Mouse (Mus musculus) bone marrow macrophage, adult 2 months (primary cell): ENCODE results near the gene Srcin1. TPM values are rescaled to one million over a fixed set of nuclear protein-coding genes. Genes with fewer than 3 reads are reported as not detected.
A peak's percentile ranks its signal among the peaks of the same experiment; 100 is the strongest.

Source experiments
- H3K27ac ChIP-seq: 2 replicates; pipeline ENCODE4 v1.5.1; 2012; ENCODE audit warnings: low read depth, low read length; ENCODE audit not compliant: insufficient read depth
- H3K4me1 ChIP-seq: 2 replicates; pipeline ENCODE4 v1.6.1; 2012; ENCODE audit warnings: low read length; ENCODE audit not compliant: control insufficient read depth, insufficient read depth
- H3K4me3 ChIP-seq: 2 replicates; pipeline ENCODE4 v1.5.1; 2012; ENCODE audit warnings: mild to moderate bottlenecking, low read length, moderate library complexity; ENCODE audit not compliant: insufficient read depth
- CTCF ChIP-seq: IDR thresholded peaks from 2 replicates; pipeline ENCODE4 v1.5.1; 2012; ENCODE audit warnings: low read depth, mild to moderate bottlenecking, low read length, moderate library complexity
- POLR2A ChIP-seq: IDR thresholded peaks from 2 replicates; pipeline ENCODE4 v1.6.1; 2012; ENCODE audit warnings: mild to moderate bottlenecking, low read depth, low read length, borderline replicate concordance
- polyA plus RNA-seq: library from polyadenylated mRNA; stranded (reverse); fragments of >200 nt; gene quantifications from 2 replicates; pipeline ENCODE4 v1.2.4, GENCODE M21; 2012; ENCODE audit not compliant: missing spikeins, insufficient read depth, insufficient read length

Gene Srcin1
- polyA plus RNA-seq, 1 experiment: not detected

- H3K4me1 ChIP-seq: no peaks in the 10 kb centered on the region
- H3K4me3 ChIP-seq: no peak overlapping the region
- TF ChIP-seq POLR2A: no peak
- TF ChIP-seq CTCF: no peak
- H3K27ac ChIP-seq: no peak overlapping the region
Observed at GRCm38 (mm10) chr11:97523827-97524261, 52.1 kb downstream of the Srcin1 start.

DNA sequence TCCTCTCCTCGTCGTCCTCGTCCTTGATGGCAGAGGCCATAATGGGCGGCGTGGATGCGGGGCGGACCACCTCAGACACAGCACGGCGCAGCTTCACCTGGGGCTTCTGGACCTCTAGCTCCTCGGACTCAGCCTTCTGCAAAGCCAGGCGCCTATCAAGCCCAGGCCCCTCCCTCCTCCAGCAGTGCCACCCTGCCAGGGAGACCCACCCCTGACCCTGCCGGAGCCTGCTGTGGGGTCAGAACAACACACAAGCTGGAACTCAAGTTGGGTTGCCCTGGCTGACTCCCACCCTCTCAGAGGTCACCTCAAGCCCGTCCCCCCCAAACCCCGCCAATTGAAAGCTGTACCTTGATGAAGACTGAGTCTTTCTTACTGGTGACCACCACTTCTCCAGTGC, 52.9 kb downstream of the Srcin1 start:
- H3K4me1 ChIP-seq: no peaks in the 10 kb centered on the region
- TF ChIP-seq CTCF (no peak), POLR2A (no peak)

DNA sequence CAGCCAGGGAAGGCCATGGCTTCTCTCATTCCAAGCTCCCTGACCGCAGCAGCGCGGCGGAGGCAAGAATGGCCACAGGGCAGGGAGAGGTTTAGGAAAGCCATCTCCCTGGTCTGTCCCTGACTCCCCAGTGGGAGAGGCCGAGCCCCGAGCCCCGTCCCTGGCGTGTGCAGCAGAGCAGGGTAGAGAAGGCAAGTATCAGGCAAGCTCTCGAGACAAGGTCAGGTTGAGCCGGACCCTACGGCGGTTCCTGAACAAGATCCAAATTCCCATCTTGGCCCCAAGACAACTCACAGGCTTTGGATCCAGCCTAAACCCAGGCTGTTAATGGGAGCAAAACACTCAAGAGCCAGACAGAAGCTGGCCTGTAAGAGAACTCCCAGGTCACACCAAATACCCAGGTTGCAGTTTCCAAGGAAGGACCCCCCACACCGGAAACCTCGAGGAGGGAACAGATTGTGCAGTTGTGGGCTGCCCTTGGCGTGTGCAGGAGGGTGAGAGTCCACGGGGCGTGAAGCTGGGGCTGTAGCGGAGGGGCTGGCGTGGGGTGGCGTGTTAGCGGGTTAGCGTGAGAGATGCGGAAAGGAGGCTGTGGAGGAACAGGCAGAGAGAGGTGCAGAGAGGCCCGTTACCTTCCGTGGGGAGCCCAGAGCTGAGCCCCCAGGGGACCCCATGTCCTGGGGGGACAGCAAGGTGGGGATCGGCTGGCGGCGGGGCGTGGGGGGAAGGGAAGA, 54.1 kb downstream of the Srcin1 start:
- H3K4me1 ChIP-seq: no peaks in the 10 kb centered on the region
- TF ChIP-seq CTCF (no peak), POLR2A (no peak)
- H3K4me3 ChIP-seq: no peak overlapping the region
- no peak overlapping the region for H3K27ac ChIP-seq

More for the DNA sequence above, 52.9 kb downstream of the Srcin1 start:
- no peak overlapping the region for H3K27ac ChIP-seq
- H3K4me3 ChIP-seq: no peak overlapping the region

DNA sequence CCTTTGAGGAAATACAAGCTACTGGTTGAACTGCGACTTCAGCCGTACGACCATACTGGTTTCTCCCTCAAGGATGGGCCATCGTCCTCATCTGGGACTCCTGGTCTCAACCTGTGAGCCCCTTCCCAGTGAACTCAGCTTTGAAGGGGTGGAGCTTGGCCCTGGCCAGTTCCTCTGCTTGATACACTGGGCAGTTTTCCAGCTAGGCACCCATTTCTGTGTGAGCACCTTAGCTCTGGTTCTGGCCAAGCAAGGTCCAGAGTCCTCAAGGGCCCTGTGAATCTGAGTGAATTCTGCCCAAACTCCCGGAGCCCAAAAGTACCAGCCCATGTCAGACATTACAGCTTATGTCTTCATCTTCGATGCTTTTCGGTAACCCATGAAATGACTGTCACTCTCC, 55.4 kb downstream of the Srcin1 start:
- H3K27ac ChIP-seq: no peak overlapping the region
- H3K4me1 ChIP-seq: no peaks in the 10 kb centered on the region
- TF ChIP-seq POLR2A (no peak), CTCF (no peak)
- H3K4me3 ChIP-seq: no peak overlapping the region

GRCm38 (mm10) chr11:97513066-97513465, 62.9 kb downstream of the Srcin1 start:
- Histone ChIP-seq H3K4me3 (no peak overlapping the region), H3K4me1 (peaks cover 14% of the 10 kb centered on the region), H3K27ac (no peak overlapping the region)
- TF ChIP-seq CTCF (no peak), POLR2A (no peak)

GRCm38 (mm10) chr11:97512511-97512910, 63.5 kb downstream of the Srcin1 start:
- TF ChIP-seq CTCF (no peak), POLR2A (no peak)
- H3K4me3 ChIP-seq: peak overlapping the region; percentile 22; the same call in 1 of the 2 replicates
- peaks cover 14% of the 10 kb centered on the region for H3K4me1 ChIP-seq
- peak overlapping the region; percentile 61 for H3K27ac ChIP-seq

DNA sequence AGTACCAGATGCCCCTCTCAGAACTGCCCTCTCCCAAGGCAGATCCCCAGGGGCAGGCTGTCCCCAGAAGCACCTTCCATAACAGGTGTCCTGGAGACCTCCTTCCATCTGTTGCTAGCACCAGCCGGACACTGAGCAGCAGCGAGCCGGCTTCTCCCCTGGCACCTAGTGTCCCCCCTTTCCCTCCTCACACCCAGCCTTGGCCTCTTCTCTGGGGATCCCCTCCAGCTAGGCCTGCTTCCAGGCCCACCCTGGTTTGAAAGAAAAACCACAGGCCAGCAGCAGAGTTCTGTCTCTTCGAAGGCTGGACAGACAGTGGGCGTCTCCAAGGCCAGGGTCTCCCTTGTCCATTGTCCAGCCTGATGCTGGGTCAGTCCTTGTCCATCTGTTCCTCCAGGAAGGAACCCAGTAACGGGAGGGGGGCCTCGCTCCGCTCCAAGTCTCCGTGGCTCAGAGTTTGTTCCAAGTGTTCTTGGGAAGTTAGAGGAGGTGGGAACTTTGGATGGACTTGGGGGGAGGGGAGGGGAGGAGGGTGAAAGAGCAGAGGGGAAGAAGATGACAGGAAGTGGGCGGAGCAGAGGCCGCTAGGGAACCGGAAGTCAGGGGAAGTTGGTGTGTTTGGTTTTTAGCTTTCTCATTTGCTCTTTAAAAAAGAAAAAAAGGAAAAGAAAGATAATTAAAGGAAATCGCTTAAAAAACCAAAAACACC, 64.2 kb downstream of the Srcin1 start:
- Histone ChIP-seq H3K4me3 (peak overlapping the region; percentile 39), H3K27ac (peak overlapping the region; percentile 61)

GRCm38 (mm10) chr11:97510966-97511660, 64.9 kb downstream of the Srcin1 start:
- H3K4me1 ChIP-seq: peaks cover 17% of the 10 kb centered on the region
- TF ChIP-seq CTCF (peak; percentile 76), POLR2A (no peak)
- no peak overlapping the region for H3K27ac ChIP-seq
- no peak overlapping the region for H3K4me3 ChIP-seq

More for the DNA sequence above, 64.2 kb downstream of the Srcin1 start:
- peaks cover 14% of the 10 kb centered on the region for H3K4me1 ChIP-seq
- TF ChIP-seq POLR2A (no peak), CTCF (no peak)

GRCm38 (mm10) chr11:97509715-97510485, 66.1 kb downstream of the Srcin1 start:
- Histone ChIP-seq H3K4me1 (peaks cover 19% of the 10 kb centered on the region), H3K4me3 (no peak overlapping the region), H3K27ac (no peak overlapping the region)
- no peak for TF ChIP-seq POLR2A
- TF ChIP-seq CTCF: no peak
